In the genomic region with DNA sequence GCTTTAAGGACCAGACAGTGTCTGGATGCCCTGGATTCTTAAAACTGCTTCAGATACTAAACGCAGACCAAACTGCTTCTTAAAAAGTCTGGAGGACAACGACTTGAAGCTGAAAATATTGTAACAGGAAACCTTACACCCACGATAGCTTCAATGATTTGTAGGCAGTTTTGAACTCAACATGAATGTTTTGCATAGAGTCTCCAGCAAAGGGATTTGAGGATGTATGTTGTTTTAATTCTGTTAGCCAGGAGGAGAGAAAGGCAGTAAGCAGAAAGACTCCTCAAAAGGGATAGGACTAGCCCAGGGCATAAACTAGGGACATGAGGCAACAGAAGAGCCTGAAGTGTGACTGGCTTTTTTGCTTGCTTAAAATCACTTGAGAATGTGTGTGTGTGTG, we compare ENCODE assay signal across 31 mouse cellular contexts. TPM values are rescaled to one million over a fixed set of nuclear protein-coding genes. Genes with fewer than 3 reads are reported as not detected.
DNase-seq lines count a peak whose midpoint lies in the region; ATAC-seq and TF ChIP-seq lines count a peak whose summit lies in the region.
"Had no signal": no experiment of that assay in that cellular context is flagged by ENCODE, and none has a peak within 500 bp of the region (broad histone marks: within the 10 kb centered on the region; RNA-seq: fewer than 3 reads in every experiment).

No protein-coding gene starts in this region.

- no peak overlapping the region; the same call in 1 of the 2 replicates for H3K9ac ChIP-seq in kidney, embryonic 16.5 days (replicated peaks; ENCODE audit: low read length)
- H3K9ac ChIP-seq in forebrain, embryonic 11.5 days (ENCODE audit: low read length) = no peak overlapping the region
- H3K9ac ChIP-seq: forebrain, embryonic 12.5 days; forebrain, embryonic 15.5 days; heart, embryonic 15.5 days; hindbrain, embryonic 13.5 days had no signal

- H3K4me1 ChIP-seq in kidney, embryonic 16.5 days (ENCODE audit: insufficient read depth, low read length) = 0 out of 2 replicates have a peak, but pooled peaks cover 4% of the 10 kb centered on the region
- no peaks in the 10 kb centered on the region for H3K4me1 ChIP-seq in forebrain, embryonic 11.5 days (replicated peaks; ENCODE audit: control insufficient read depth, insufficient read depth, low read length)
- H3K4me1 ChIP-seq: forebrain, embryonic 12.5 days; forebrain, embryonic 15.5 days; hindbrain, embryonic 10.5 days; hindbrain, embryonic 13.5 days had no signal

- DNase-seq in gastrocnemius, adult 2 months = no peak
- DNase-seq in gastrocnemius, adult 18-20 months (ENCODE audit: low spot score) = no peak
- no peak for DNase-seq in kidney, postnatal 25 days
- DNase-seq in CD4-positive helper T cell, adult 2 months (ENCODE audit: low read depth, low spot score) = peak; percentile 15
- no peak for DNase-seq in forebrain, embryonic 11.5 days (ENCODE audit: low spot score)
- no peak for DNase-seq in testis, postnatal 10 days (ENCODE audit: low spot score)
- DNase-seq: adrenal gland, postnatal 10 days; adrenal gland, postnatal 36 days; B cell, adult 2 months; cerebellum, adult 18-20 months; cerebellum, adult 9-10 months; cerebellum, postnatal 14 days; gastrocnemius, postnatal 10 days; gastrocnemius, postnatal 36 days; heart, postnatal 10 days; heart, postnatal 36 days had no signal

- no peak for TF ChIP-seq CTCF in gastrocnemius, adult 2 months (IDR thresholded peaks at IDR 0.05)

- H3K36me3 ChIP-seq in kidney, embryonic 16.5 days (ENCODE audit: insufficient read depth, low read length) = no peaks in the 10 kb centered on the region
- H3K36me3 ChIP-seq in forebrain, embryonic 11.5 days (ENCODE audit: control insufficient read depth, insufficient read depth, low read length) = no peaks in the 10 kb centered on the region
- H3K36me3 ChIP-seq: forebrain, embryonic 12.5 days; forebrain, embryonic 15.5 days; G1E; heart, embryonic 15.5 days; hindbrain, embryonic 10.5 days; hindbrain, embryonic 13.5 days had no signal

- H3K4me2 ChIP-seq in kidney, embryonic 16.5 days (replicated peaks; ENCODE audit: low read depth, low read length) = no peak overlapping the region
- no peak overlapping the region for H3K4me2 ChIP-seq in forebrain, embryonic 11.5 days (ENCODE audit: low read depth, low read length, severe bottlenecking)
- H3K4me2 ChIP-seq: forebrain, embryonic 12.5 days; forebrain, embryonic 15.5 days; heart, embryonic 11.5 days; heart, embryonic 15.5 days; hindbrain, embryonic 13.5 days had no signal

- H3K27ac ChIP-seq in gastrocnemius, adult 2 months = peak overlapping the region; percentile 71; the same call in 1 of the 2 replicates
- peak overlapping the region; percentile 19; the same call in 1 of the 2 replicates for H3K27ac ChIP-seq in kidney, embryonic 16.5 days (ENCODE audit: low read length)
- H3K27ac ChIP-seq in forebrain, embryonic 11.5 days (ENCODE audit: low read depth, low read length) = no peak overlapping the region
- H3K27ac ChIP-seq: forebrain, embryonic 12.5 days; forebrain, embryonic 15.5 days; heart, embryonic 15.5 days; hindbrain, embryonic 10.5 days; hindbrain, embryonic 13.5 days had no signal

- intact Hi-C loops in gastrocnemius, adult 2 months (cut with DNase I) = no loop called here

- 21% methylated on average over 3 of the region's 3 CpGs for WGBS in kidney, embryonic 16.5 days
- 80% methylated on average over 3 of the region's 3 CpGs for WGBS in forebrain, embryonic 11.5 days

- H3K4me3 ChIP-seq in gastrocnemius, adult 2 months = no peak overlapping the region
- no peak overlapping the region for H3K4me3 ChIP-seq in kidney, embryonic 16.5 days (ENCODE audit: low read length)
- no peak overlapping the region for H3K4me3 ChIP-seq in forebrain, embryonic 11.5 days (ENCODE audit: low read depth, low read length)
- H3K4me3 ChIP-seq: forebrain, embryonic 12.5 days; forebrain, embryonic 15.5 days; heart, embryonic 15.5 days; hindbrain, embryonic 10.5 days; hindbrain, embryonic 13.5 days had no signal

- H3K9me3 ChIP-seq in kidney, embryonic 16.5 days (ENCODE audit: low read length) = peaks cover 5% of the 10 kb centered on the region; the same call in 1 of the 2 replicates
- no peaks in the 10 kb centered on the region for H3K9me3 ChIP-seq in forebrain, embryonic 11.5 days (ENCODE audit: control insufficient read depth, low read length)
- H3K9me3 ChIP-seq: forebrain, embryonic 12.5 days; forebrain, embryonic 15.5 days; heart, embryonic 15.5 days had no signal

- no peaks in the 10 kb centered on the region for H3K27me3 ChIP-seq in kidney, embryonic 16.5 days (ENCODE audit: insufficient read depth, low read length)
- no peaks in the 10 kb centered on the region for H3K27me3 ChIP-seq in forebrain, embryonic 11.5 days (ENCODE audit: control insufficient read depth, insufficient read depth, low read length)
- H3K27me3 ChIP-seq: CH12.LX; forebrain, embryonic 12.5 days; forebrain, embryonic 15.5 days; heart, embryonic 15.5 days; hindbrain, embryonic 13.5 days; Patski had no signal

- no peak for ATAC-seq in kidney, embryonic 16.5 days (ENCODE audit: low FRiP score, low TSS enrichment)
- ATAC-seq in CD4-positive, CD25-positive, alpha-beta regulatory T cell, adult 4 months = peak; percentile 15
- ATAC-seq in forebrain, embryonic 11.5 days (replicated peaks; ENCODE audit: low FRiP score) = no peak
- ATAC-seq: forebrain, embryonic 15.5 days; hindbrain, embryonic 16.5 days; inflammation-experienced regulatory T-cells, adult 6 months; intestine, embryonic 16.5 days; Patski had no signal

RNA-seq across cellular contexts. Expression of a gene that starts 25.6 kb away (rescaled TPM):
- total RNA-seq in gastrocnemius, adult 2 months (2021) = 1 to 10 TPM in 1 of 2 experiments, under 1 TPM in 1; 0.84 to 2.0 TPM
- total RNA-seq in gastrocnemius, adult 18-20 months (2021) = 1 to 10 TPM; 1.7 to 3.7 TPM
- 9.3 and 10.1 TPM in 2 replicates for polyA plus RNA-seq in kidney, embryonic 16.5 days (2015; fragmentation: Nextera tagmentation; extraction: Ambion mirVana)
- polyA plus RNA-seq in CD4-positive, CD25-positive, alpha-beta regulatory T cell, adult 4 months (2017; shearing (Covaris generic)) = 10 to 100 TPM; 74.5 to 78.4 TPM
- 4.8 and 6.9 TPM in 2 replicates for polyA plus RNA-seq in forebrain, embryonic 11.5 days (2014; fragmentation: Nextera tagmentation; extraction: Ambion mirVana)

RNA-seq across cellular contexts. Expression of a gene that starts 58.0 kb away (rescaled TPM):
- 100 to 1,000 TPM; 120 to 128 TPM for total RNA-seq in gastrocnemius, adult 2 months (2021)
- total RNA-seq in gastrocnemius, adult 18-20 months (2021) = 100 to 1,000 TPM in 1 of 2 experiments, 10 to 100 TPM in 1; 98.9 to 131 TPM
- 0.52 and 0.54 TPM in 2 replicates for polyA plus RNA-seq in kidney, embryonic 16.5 days (2015; fragmentation: Nextera tagmentation; extraction: Ambion mirVana)
- polyA plus RNA-seq in CD4-positive, CD25-positive, alpha-beta regulatory T cell, adult 4 months (2017; shearing (Covaris generic)) = not detected
- 0.09 TPM in 1 of 2 replicates, not detected in the other for polyA plus RNA-seq in forebrain, embryonic 11.5 days (2014; fragmentation: Nextera tagmentation; extraction: Ambion mirVana)
- total RNA-seq: granulocyte monocyte progenitor cell, adult 5-6 weeks had no signal
- polyA plus RNA-seq: inflammation-experienced regulatory T-cells, adult 6 months had no signal
